Mouse (Mus musculus) G1E (cell line): ENCODE results near the gene Tom1l2. TPM values are rescaled to one million over a fixed set of nuclear protein-coding genes. Genes with fewer than 3 reads are reported as not detected.

ENCODE experiments used
- ATAC-seq: 2 replicates; pipeline ENCODE4 v1.8.0; 2016; ENCODE audit warnings: mild to moderate bottlenecking; ENCODE audit not compliant: insufficient number of reproducible peaks, poor library complexity, low FRiP score, severe bottlenecking; ENCODE audit errors: extremely low read depth
- DNase-seq: peaks from one replicate; pipeline ENCODE4 v3.0.0; 2012; ENCODE audit warnings: low spot score
- H3K27me3 ChIP-seq: 2 replicates; pipeline ENCODE4 v1.6.1; 2012; ENCODE audit warnings: mild to moderate bottlenecking, low read length, inconsistent platforms; ENCODE audit not compliant: insufficient read depth
- H3K36me3 ChIP-seq: replicated peaks from 2 replicates; pipeline ENCODE3; 2012; ENCODE audit warnings: mild to moderate bottlenecking, inconsistent platforms
- H3K4me1 ChIP-seq: 2 replicates; pipeline ENCODE4 v1.6.1; 2012; ENCODE audit warnings: low read depth, low read length, inconsistent platforms, mixed read lengths; ENCODE audit not compliant: insufficient read depth
- H3K4me3 ChIP-seq: 2 replicates; pipeline ENCODE4 v1.5.1; 2012; ENCODE audit warnings: low read depth, mild to moderate bottlenecking, inconsistent platforms, low read length, moderate library complexity, mixed read lengths
- H3K9me3 ChIP-seq: replicated peaks from 2 replicates; pipeline ENCODE4 v1.6.1; 2012; ENCODE audit warnings: inconsistent platforms
- CTCF ChIP-seq: IDR thresholded peaks from 2 replicates; pipeline ENCODE4 v1.5.1; 2012; ENCODE audit warnings: low read depth, low read length, inconsistent platforms, mixed read lengths
- GATA1 ChIP-seq: IDR thresholded peaks from 2 replicates; pipeline ENCODE4 v1.6.1; 2012; ENCODE audit warnings: borderline replicate concordance, low read length, inconsistent platforms, mixed read lengths
- GATA2 ChIP-seq: IDR thresholded peaks from 2 replicates; pipeline ENCODE4 v1.6.1; 2012; ENCODE audit warnings: low read depth, low read length, inconsistent platforms, borderline replicate concordance
- POLR2AphosphoS5 ChIP-seq: IDR thresholded peaks from 2 replicates; pipeline ENCODE4 v1.6.1; 2012; ENCODE audit warnings: low read depth, low read length, inconsistent platforms; ENCODE audit not compliant: insufficient replicate concordance
- TAL1 ChIP-seq: conservative IDR thresholded peaks from 2 replicates; pipeline ENCODE4 v1.6.1; 2012; ENCODE audit warnings: low read depth, low read length, inconsistent platforms, mixed read lengths
- polyA plus RNA-seq: library from polyadenylated mRNA; stranded (reverse); fragments of >175 nt; gene quantifications from 2 replicates; pipeline ENCODE4 v1.2.3, GENCODE M21; 2012
- total RNA-seq, 2 experiments: library from RNA; stranded (forward) in 1 of 2; stranded (reverse) in 1 of 2; fragments of 200-1000 nt in 1 of 2; fragments of >200 nt in 1 of 2; fragmentation: Nextera tagmentation in 1 of 2; gene quantifications; 2 replicates each; pipeline ENCODE4 v1.2.3; 2014 to 2017

Gene Tom1l2
- total and polyA plus RNA-seq, 3 experiments: 7.8 to 24.8 (median 20.9) TPM

DNA sequence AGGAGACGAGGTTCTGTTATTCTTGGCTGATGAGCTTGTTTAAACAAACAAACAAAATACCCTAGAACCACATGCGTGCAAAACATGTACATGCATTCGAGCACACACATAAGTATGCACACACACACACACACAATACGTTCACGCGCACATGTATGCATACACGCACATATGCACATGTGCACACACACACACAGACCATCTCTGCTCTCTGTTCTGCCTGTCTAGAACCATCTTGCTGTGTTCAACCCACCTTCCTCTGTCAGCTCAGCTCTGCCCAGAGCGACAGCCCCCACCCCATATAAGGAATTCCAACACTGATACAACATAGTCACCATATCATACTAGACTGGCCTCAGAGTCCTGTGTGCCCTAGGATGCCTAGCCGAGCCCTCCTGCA, 96.0 kb downstream of the Tom1l2 start:
- H3K36me3 ChIP-seq: peaks cover 73% of the 10 kb centered on the region
- H3K4me1 ChIP-seq: no peaks in the 10 kb centered on the region
- H3K27me3 ChIP-seq: no peaks in the 10 kb centered on the region
- H3K4me3 ChIP-seq: no peak overlapping the region
- no peak for ATAC-seq
- TF ChIP-seq TAL1: no peak
- no peak for TF ChIP-seq POLR2AphosphoS5
- TF ChIP-seq GATA1: no peak
- no peak for TF ChIP-seq GATA2
- TF ChIP-seq CTCF: no peak
- no peak for DNase-seq
- H3K9me3 ChIP-seq: no peaks in the 10 kb centered on the region

DNA sequence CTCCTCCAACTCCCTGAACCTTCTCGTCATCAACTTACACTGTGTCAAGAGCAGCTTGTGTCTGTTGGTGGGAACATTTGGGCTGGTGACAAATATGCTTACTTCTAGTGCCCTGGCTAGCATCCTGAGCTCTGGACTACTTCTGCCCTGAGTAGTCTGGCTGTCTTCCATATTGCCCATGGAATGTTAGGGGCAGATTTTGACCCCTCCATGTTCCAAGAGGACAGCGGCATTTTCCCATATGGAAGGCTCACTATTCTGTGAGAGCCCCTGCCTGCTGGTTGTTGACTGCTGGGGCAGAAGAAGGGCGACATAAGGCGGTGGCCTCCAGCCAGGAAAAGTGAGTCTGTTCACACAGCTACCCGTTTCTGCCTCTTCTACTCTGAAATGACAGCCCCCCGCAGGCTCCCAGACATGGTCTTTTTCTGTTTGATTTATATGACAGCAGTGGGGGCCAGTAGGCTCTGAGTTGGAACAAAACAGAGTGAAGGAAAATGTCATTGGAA, 96.5 kb downstream of the Tom1l2 start:
- DNase-seq (no peak), ATAC-seq (no peak)
- H3K36me3 ChIP-seq: peaks cover 78% of the 10 kb centered on the region
- TF ChIP-seq TAL1 (no peak), GATA1 (no peak), GATA2 (no peak), POLR2AphosphoS5 (no peak), CTCF (no peak)
- H3K27me3 ChIP-seq: no peaks in the 10 kb centered on the region
- H3K9me3 ChIP-seq: no peaks in the 10 kb centered on the region
- H3K4me1 ChIP-seq: no peaks in the 10 kb centered on the region
- no peak overlapping the region for H3K4me3 ChIP-seq

DNA sequence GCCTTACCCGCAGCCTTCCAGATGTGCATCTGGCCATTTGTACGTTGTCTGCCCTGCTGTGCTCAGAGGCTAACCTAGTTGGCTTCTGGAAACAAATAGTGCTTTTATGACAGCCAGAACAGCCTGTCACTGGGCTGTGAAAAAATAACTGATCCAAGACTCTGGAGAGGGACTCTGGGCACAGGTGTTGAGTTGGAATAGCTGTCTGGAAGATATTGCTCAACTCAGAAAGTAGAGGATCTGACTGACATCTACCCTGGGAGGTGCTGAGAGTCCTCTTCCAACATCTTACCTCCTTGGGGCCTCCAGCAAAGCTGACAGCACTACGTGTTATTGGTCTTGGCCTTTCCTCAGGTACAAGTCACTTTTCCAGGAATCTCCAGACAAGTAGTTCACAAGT, 97.1 kb downstream of the Tom1l2 start:
- DNase-seq (no peak), ATAC-seq (no peak)
- Histone ChIP-seq H3K4me1 (no peaks in the 10 kb centered on the region), H3K9me3 (no peaks in the 10 kb centered on the region), H3K36me3 (peaks cover 77% of the 10 kb centered on the region), H3K27me3 (no peaks in the 10 kb centered on the region), H3K4me3 (no peak overlapping the region)
- TF ChIP-seq CTCF (no peak), GATA2 (no peak), GATA1 (no peak), TAL1 (no peak), POLR2AphosphoS5 (no peak)

DNA sequence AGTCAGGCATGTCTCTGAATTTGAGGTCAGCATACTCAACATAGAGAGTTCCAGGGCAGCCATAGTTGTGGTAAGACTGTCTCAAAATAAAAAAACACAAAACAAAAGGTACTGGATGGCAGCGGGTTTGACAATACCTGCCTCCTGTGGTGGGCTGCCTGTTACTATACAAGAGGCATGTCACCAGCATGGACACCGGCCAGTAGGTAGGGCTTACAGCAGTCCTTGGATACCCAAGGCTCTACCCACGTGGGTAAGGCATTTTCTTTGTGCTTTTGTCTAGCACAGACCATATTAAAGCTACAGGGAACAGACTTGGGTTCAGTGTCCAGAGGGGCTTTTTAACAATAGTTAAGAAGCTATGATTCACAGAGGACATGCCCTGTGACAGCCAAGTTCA, 97.5 kb downstream of the Tom1l2 start:
- Histone ChIP-seq H3K36me3 (peaks cover 80% of the 10 kb centered on the region), H3K9me3 (no peaks in the 10 kb centered on the region), H3K4me1 (no peaks in the 10 kb centered on the region), H3K27me3 (no peaks in the 10 kb centered on the region), H3K4me3 (no peak overlapping the region)
- DNase-seq: no peak
- TF ChIP-seq CTCF: no peak
- no peak for TF ChIP-seq TAL1
- TF ChIP-seq GATA1: no peak
- no peak for TF ChIP-seq GATA2
- TF ChIP-seq POLR2AphosphoS5: no peak
- ATAC-seq: no peak

DNA sequence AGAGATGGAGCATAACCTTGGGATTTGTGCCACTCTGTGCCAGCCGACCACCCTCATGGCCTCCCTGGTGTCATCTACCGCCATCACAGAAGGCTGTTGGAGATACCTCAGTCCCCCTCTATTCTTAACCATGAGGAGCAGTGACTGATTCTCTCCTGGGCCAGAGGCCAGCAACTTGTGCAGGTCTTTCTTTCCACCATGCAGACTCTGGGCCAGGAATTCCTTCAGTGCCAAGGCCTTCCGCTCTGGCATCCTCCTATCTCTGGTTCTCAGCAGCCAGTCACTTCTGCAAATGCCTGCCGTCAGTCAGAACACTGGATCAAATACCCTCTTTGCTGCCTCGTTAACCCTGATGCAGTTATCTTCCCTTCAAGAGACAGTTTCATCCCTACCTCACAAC, 98.4 kb downstream of the Tom1l2 start:
- TF ChIP-seq POLR2AphosphoS5: no peak
- no peak for TF ChIP-seq GATA1
- TF ChIP-seq GATA2: no peak
- TF ChIP-seq TAL1: no peak
- ATAC-seq (no peak), DNase-seq (no peak)
- Histone ChIP-seq H3K36me3 (peaks cover 77% of the 10 kb centered on the region), H3K4me3 (no peak overlapping the region), H3K27me3 (no peaks in the 10 kb centered on the region), H3K4me1 (no peaks in the 10 kb centered on the region), H3K9me3 (no peaks in the 10 kb centered on the region)

DNA sequence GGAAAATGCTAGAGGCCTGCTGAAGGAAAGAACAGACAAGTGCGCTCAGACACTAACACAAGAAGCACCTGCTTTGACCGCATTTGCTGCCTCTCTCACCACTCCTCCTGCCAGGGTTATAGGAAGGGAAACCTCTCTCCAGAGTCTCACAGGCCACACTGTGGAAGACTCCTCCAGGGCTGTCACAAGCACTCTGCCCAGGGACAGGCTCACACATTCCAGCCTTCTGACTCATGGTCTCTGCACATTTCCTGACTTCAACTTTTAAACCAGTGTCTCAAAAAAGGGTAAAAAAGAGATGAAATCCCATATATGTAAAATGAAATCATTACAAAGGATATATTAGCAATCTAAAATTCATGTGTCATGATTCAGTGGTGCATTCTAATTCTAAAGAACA, 99.2 kb downstream of the Tom1l2 start:
- H3K36me3 ChIP-seq: peaks cover 76% of the 10 kb centered on the region
- H3K4me3 ChIP-seq: no peak overlapping the region
- DNase-seq (no peak), ATAC-seq (no peak)
- no peaks in the 10 kb centered on the region for H3K4me1 ChIP-seq
- H3K9me3 ChIP-seq: no peaks in the 10 kb centered on the region
- no peaks in the 10 kb centered on the region for H3K27me3 ChIP-seq
- TF ChIP-seq TAL1: no peak
- no peak for TF ChIP-seq GATA2
- no peak for TF ChIP-seq POLR2AphosphoS5
- TF ChIP-seq CTCF: no peak
- TF ChIP-seq GATA1: no peak

DNA sequence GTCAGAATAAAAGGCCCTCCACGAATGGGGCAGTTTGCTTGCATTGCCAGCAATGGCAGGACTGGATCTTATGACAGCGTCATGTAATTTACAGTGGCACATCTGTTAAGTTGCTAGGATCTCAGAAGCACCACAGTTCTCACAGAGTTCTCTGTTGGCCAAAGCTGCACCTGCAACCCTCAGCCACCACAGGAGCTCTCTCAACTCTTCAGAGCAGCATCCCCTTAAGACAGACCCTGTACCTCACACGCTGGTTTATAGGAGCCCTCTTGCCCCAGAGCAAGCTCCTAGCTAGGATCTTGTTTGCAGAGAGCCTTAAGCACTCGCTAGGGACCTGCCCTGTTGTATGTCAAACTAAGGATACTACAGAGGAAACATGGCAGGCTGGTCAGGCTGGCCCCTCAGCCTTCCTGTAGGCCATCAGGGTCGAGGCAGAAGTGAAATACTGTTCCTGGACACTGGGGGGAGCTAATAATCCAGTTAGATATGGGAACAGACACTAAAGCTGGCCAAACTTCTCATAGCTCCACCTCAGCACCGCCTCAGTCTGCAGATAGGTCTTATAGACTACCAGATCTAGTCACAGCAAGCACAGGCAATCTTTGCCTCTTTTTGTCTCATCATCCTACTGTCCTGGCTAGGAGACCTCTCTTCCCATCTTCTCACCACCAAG, 101.6 kb downstream of the Tom1l2 start:
- peak; percentile 28; the same call in 1 of the 2 replicates for ATAC-seq

More for the DNA sequence above, 101.6 kb downstream of the Tom1l2 start:
- Histone ChIP-seq H3K36me3 (peaks cover 67% of the 10 kb centered on the region), H3K9me3 (no peaks in the 10 kb centered on the region), H3K4me1 (no peaks in the 10 kb centered on the region), H3K4me3 (no peak overlapping the region), H3K27me3 (no peaks in the 10 kb centered on the region)
- no peak for TF ChIP-seq CTCF
- TF ChIP-seq POLR2AphosphoS5: no peak
- no peak for TF ChIP-seq GATA2
- TF ChIP-seq GATA1: no peak
- no peak for TF ChIP-seq TAL1
- peak; percentile 50 for DNase-seq
